Mouse (Mus musculus): ENCODE data around the gene Serpinb6b. TPM values are rescaled to one million over a fixed set of nuclear protein-coding genes. Genes with fewer than 3 reads are reported as not detected.

Gene Serpinb6b
- polyA plus RNA-seq, 1 experiment from 2014 or later = 253 TPM

- no peak for DNase-seq (ENCODE audit: low spot score)
- H3K4me1 ChIP-seq (ENCODE audit: insufficient read depth, low read depth, low read length) = no peaks in the 10 kb centered on the region
- H3K9ac ChIP-seq (replicated peaks; ENCODE audit: low read depth) = no peak overlapping the region
- H3K36me3 ChIP-seq (ENCODE audit: insufficient read depth, low read length) = no peaks in the 10 kb centered on the region
- no peaks in the 10 kb centered on the region for H3K9me3 ChIP-seq (ENCODE audit: low read length)
- 30% methylated on average over 1 of the region's 1 CpGs for WGBS
- ATAC-seq = no peak
- H3K4me2 ChIP-seq (replicated peaks; ENCODE audit: low read depth, low read length) = no peak overlapping the region
- no peak overlapping the region for H3K27ac ChIP-seq (ENCODE audit: low read length)
- no peak for TF ChIP-seq CTCF (IDR thresholded peaks at IDR 0.05)
- TF ChIP-seq EP300 (IDR thresholded peaks at IDR 0.05) = no peak
- H3K27me3 ChIP-seq (replicated peaks; ENCODE audit: insufficient read depth, low read length) = no peaks in the 10 kb centered on the region
- H3K4me3 ChIP-seq (ENCODE audit: low read depth, low read length) = no peak overlapping the region
These were observed 61.5 kb downstream of the Serpinb6b start for GRCm38 (mm10) chr13:33026427-33027057.

- 70% methylated on average over 2 of the region's 2 CpGs for WGBS
These were observed 62.2 kb downstream of the Serpinb6b start, which contains the start of gene Serpinb9b for GRCm38 (mm10) chr13:33027244-33027643. Gene Serpinb9b (plus strand): TSS chr13:33027416.

GRCm38 (mm10) chr13:33028146-33028545 lies 63.1 kb downstream of the Serpinb6b start:
- Histone ChIP-seq H3K27ac (ENCODE audit: low read length) (no peak overlapping the region), H3K9ac (replicated peaks; ENCODE audit: low read depth) (no peak overlapping the region), H3K4me1 (ENCODE audit: insufficient read depth, low read depth, low read length) (no peaks in the 10 kb centered on the region), H3K4me2 (replicated peaks; ENCODE audit: low read depth, low read length) (no peak overlapping the region), H3K9me3 (ENCODE audit: low read length) (no peaks in the 10 kb centered on the region), H3K4me3 (ENCODE audit: low read depth, low read length) (no peak overlapping the region), H3K27me3 (replicated peaks; ENCODE audit: insufficient read depth, low read length) (no peaks in the 10 kb centered on the region), H3K36me3 (ENCODE audit: insufficient read depth, low read length) (no peaks in the 10 kb centered on the region)
- TF ChIP-seq EP300 (IDR thresholded peaks at IDR 0.05) (no peak), CTCF (IDR thresholded peaks at IDR 0.05) (no peak)
- DNase-seq (ENCODE audit: low spot score) (peak; percentile 30), ATAC-seq (peak; percentile 76)
- 16% methylated on average over 2 of the region's 2 CpGs for WGBS

More at GRCm38 (mm10) chr13:33027244-33027643, 62.2 kb downstream of the Serpinb6b start, which contains the start of gene Serpinb9b:
- Histone ChIP-seq H3K27me3 (replicated peaks; ENCODE audit: insufficient read depth, low read length) (no peaks in the 10 kb centered on the region), H3K9ac (replicated peaks; ENCODE audit: low read depth) (no peak within 1 kb of the TSS), H3K27ac (ENCODE audit: low read length) (no peak within 1 kb of the TSS), H3K4me3 (ENCODE audit: low read depth, low read length) (no peak within 1 kb of the TSS), H3K4me2 (replicated peaks; ENCODE audit: low read depth, low read length) (no peak within 1 kb of the TSS), H3K36me3 (ENCODE audit: insufficient read depth, low read length) (no peaks in the 10 kb centered on the region), H3K4me1 (ENCODE audit: insufficient read depth, low read depth, low read length) (no peaks in the 10 kb centered on the region), H3K9me3 (ENCODE audit: low read length) (no peaks in the 10 kb centered on the region)
- no peak for ATAC-seq
- no peak for DNase-seq (ENCODE audit: low spot score)
- no peak for TF ChIP-seq EP300 (IDR thresholded peaks at IDR 0.05)
- no peak for TF ChIP-seq CTCF (IDR thresholded peaks at IDR 0.05)

GRCm38 (mm10) chr13:33028550-33028949 lies 63.5 kb downstream of the Serpinb6b start:
- DNase-seq (ENCODE audit: low spot score) = peak; percentile 25
- H3K9me3 ChIP-seq (ENCODE audit: low read length) = no peaks in the 10 kb centered on the region
- no peaks in the 10 kb centered on the region for H3K27me3 ChIP-seq (replicated peaks; ENCODE audit: insufficient read depth, low read length)
- ATAC-seq = peak; percentile 86
- TF ChIP-seq CTCF (IDR thresholded peaks at IDR 0.05) (no peak), EP300 (IDR thresholded peaks at IDR 0.05) (peak; percentile 86)
- H3K4me1 ChIP-seq (ENCODE audit: insufficient read depth, low read depth, low read length) = no peaks in the 10 kb centered on the region
- no peak overlapping the region for H3K4me3 ChIP-seq (ENCODE audit: low read depth, low read length)
- H3K27ac ChIP-seq (ENCODE audit: low read length) = peak overlapping the region; percentile 26; the same call in 1 of the 2 replicates
- no peak overlapping the region for H3K9ac ChIP-seq (replicated peaks; ENCODE audit: low read depth)
- 43% methylated on average over 2 of the region's 2 CpGs for WGBS
- no peaks in the 10 kb centered on the region for H3K36me3 ChIP-seq (ENCODE audit: insufficient read depth, low read length)
- H3K4me2 ChIP-seq (replicated peaks; ENCODE audit: low read depth, low read length) = no peak overlapping the region

Other genes with a start within 250 kb of the Serpinb6b start
- 0.02 TPM in 1 of 2 replicates, not detected in the other for gene Mylk4, start 181.3 kb upstream of the Serpinb6b start, polyA plus RNA-seq (2015; fragmentation: Nextera tagmentation; extraction: Ambion mirVana)
- 16.3 and 18.9 TPM in 2 replicates for gene Wrnip1, start 163.2 kb upstream of the Serpinb6b start, polyA plus RNA-seq (2015; fragmentation: Nextera tagmentation; extraction: Ambion mirVana)
- gene D930007J09Rik, start 162.4 kb upstream of the Serpinb6b start, polyA plus RNA-seq (2015; fragmentation: Nextera tagmentation; extraction: Ambion mirVana) = not detected in 2 replicates
- gene Serpinb1a, start 114.0 kb upstream of the Serpinb6b start, polyA plus RNA-seq (2015; fragmentation: Nextera tagmentation; extraction: Ambion mirVana) = 32.0 and 33.2 TPM in 2 replicates
- 0.07 and 0.11 TPM in 2 replicates for gene Serpinb1c, start 67.0 kb upstream of the Serpinb6b start, polyA plus RNA-seq (2015; fragmentation: Nextera tagmentation; extraction: Ambion mirVana)
- gene Serpinb9, start 38.0 kb downstream of the Serpinb6b start, polyA plus RNA-seq (2015; fragmentation: Nextera tagmentation; extraction: Ambion mirVana) = 75.2 and 83.1 TPM in 2 replicates
- gene Serpinb9b, start 62.2 kb downstream of the Serpinb6b start, polyA plus RNA-seq (2015; fragmentation: Nextera tagmentation; extraction: Ambion mirVana) = 1.9 and 3.1 TPM in 2 replicates
- gene Serpinb1b, start 113.4 kb downstream of the Serpinb6b start, polyA plus RNA-seq (2015; fragmentation: Nextera tagmentation; extraction: Ambion mirVana) = 0.63 and 0.69 TPM in 2 replicates
- not detected in 2 replicates for gene Serpinb9c, start 194.5 kb downstream of the Serpinb6b start, polyA plus RNA-seq (2015; fragmentation: Nextera tagmentation; extraction: Ambion mirVana)
- not detected in 2 replicates for gene Serpinb9d, start 227.8 kb downstream of the Serpinb6b start, polyA plus RNA-seq (2015; fragmentation: Nextera tagmentation; extraction: Ambion mirVana)

Data from lung, postnatal 0 days (tissue).